Mouse (Mus musculus) kidney, embryonic 15.5 days (tissue): ENCODE measurements around the gene Pbx4. TPM values are rescaled to one million over a fixed set of nuclear protein-coding genes. Genes with fewer than 3 reads are reported as not detected.

ENCODE experiments used
- ATAC-seq: fragments of 200-750 bp; cut with Nextera tagmentation; replicated peaks from 2 replicates; pipeline ENCODE4 v1.8.0; 2017; ENCODE audit warnings: moderate TSS enrichment; ENCODE audit not compliant: low FRiP score
- H3K27ac ChIP-seq: fragments of 300-500 bp; sonication (generic); 2 replicates; pipeline ENCODE4 v1.5.1; 2015; ENCODE audit warnings: mild to moderate bottlenecking, inconsistent platforms
- H3K27me3 ChIP-seq: fragments of 300-500 bp; sonication (generic); 2 replicates; pipeline ENCODE4 v1.6.1; 2015; ENCODE audit warnings: inconsistent platforms
- H3K36me3 ChIP-seq: fragments of 300-500 bp; sonication (generic); 2 replicates; pipeline ENCODE4 v1.6.1; 2015; ENCODE audit warnings: inconsistent platforms
- H3K4me1 ChIP-seq: fragments of 300-500 bp; sonication (generic); 2 replicates; pipeline ENCODE4 v1.6.1; 2015; ENCODE audit warnings: inconsistent platforms
- H3K4me2 ChIP-seq: fragments of 300-500 bp; sonication (generic); 2 replicates; pipeline ENCODE4 v1.6.1; 2015; ENCODE audit warnings: moderate library complexity, mild to moderate bottlenecking, inconsistent platforms
- H3K4me3 ChIP-seq: fragments of 300-500 bp; sonication (generic); replicated peaks from 2 replicates; pipeline ENCODE4 v1.5.1; 2015; ENCODE audit warnings: mild to moderate bottlenecking, inconsistent platforms
- H3K9ac ChIP-seq: fragments of 300-500 bp; sonication (generic); 2 replicates; pipeline ENCODE4 v1.6.1; 2015; ENCODE audit warnings: mild to moderate bottlenecking, inconsistent platforms
- H3K9me3 ChIP-seq: fragments of 300-500 bp; sonication (generic); replicated peaks from 2 replicates; pipeline ENCODE4 v1.6.1; 2016; ENCODE audit warnings: inconsistent platforms
- WGBS: fragments of 180-500 bp; shearing (Covaris S2); methylation state at CpG from one replicate; pipeline ENCODE4 v1.1.7; 2015; ENCODE audit warnings: mixed read lengths; 5-methylcytosine and 5-hydroxymethylcytosine counted together
- polyA plus RNA-seq: library from polyadenylated mRNA; unstranded; fragments of >200 nt; fragmentation: Nextera tagmentation; extraction: Ambion mirVana; gene quantifications from 2 replicates; pipeline ENCODE4 v1.2.1, GENCODE M21; 2015

Pbx4 gene
- polyA plus RNA-seq, 1 experiment from 2014 or later, result 8.3 TPM

DNA sequence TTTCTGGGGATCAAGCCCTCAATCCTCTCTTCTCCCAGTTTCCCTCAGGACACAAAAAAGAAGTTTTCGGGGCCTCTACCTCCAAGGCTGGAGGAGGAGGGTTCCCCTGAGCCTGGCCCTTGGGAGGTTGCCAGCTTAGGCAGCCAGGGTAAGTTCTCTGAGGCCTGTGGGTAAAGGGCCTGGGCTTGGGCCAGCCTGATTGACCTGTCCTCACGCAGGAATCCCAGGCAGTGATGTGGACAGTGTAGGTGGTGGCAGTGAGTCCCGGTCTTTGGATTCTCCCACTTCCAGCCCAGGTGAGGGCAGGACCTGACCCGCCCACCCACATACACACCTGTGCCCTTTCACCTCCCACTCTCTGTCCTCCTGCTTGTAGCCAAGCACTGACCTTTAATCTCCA lies 16.9 kb upstream of the Pbx4 start:
- no peak overlapping the region for H3K4me2 ChIP-seq
- 91% methylated on average over 4 of the region's 4 CpGs for WGBS
- H3K27ac ChIP-seq, result no peak overlapping the region
- H3K4me1 ChIP-seq, result no peaks in the 10 kb centered on the region
- H3K4me3 ChIP-seq, result no peak overlapping the region
- peaks cover 55% of the 10 kb centered on the region for H3K36me3 ChIP-seq
- no peaks in the 10 kb centered on the region for H3K27me3 ChIP-seq
- H3K9ac ChIP-seq, result no peak overlapping the region
- no peaks in the 10 kb centered on the region for H3K9me3 ChIP-seq
- no peak for ATAC-seq

- H3K27ac ChIP-seq, result no peak overlapping the region
- peaks cover 31% of the 10 kb centered on the region for H3K36me3 ChIP-seq
- H3K4me1 ChIP-seq, result peaks cover 34% of the 10 kb centered on the region
- H3K9me3 ChIP-seq, result no peaks in the 10 kb centered on the region
- no peak overlapping the region for H3K9ac ChIP-seq
- no peak for ATAC-seq
- H3K27me3 ChIP-seq, result no peaks in the 10 kb centered on the region
- H3K4me3 ChIP-seq, result no peak overlapping the region
- 80% methylated on average over 9 of the region's 9 CpGs for WGBS
- H3K4me2 ChIP-seq, result no peak overlapping the region
Observed at GRCm38 (mm10) chr8:69820466-69820865, 11.8 kb upstream of the Pbx4 start.

- Histone ChIP-seq H3K9me3 (no peaks in the 10 kb centered on the region), H3K4me2 (peak overlapping the region; percentile 85), H3K27ac (peak overlapping the region; percentile 88), H3K36me3 (peaks cover 32% of the 10 kb centered on the region), H3K9ac (peak overlapping the region; percentile 44), H3K4me1 (peaks cover 34% of the 10 kb centered on the region), H3K27me3 (no peaks in the 10 kb centered on the region), H3K4me3 (peak overlapping the region; percentile 67)
- WGBS, result under 1% methylated on average over 14 of the region's 22 CpGs
- peak; percentile 66 for ATAC-seq
Observed at GRCm38 (mm10) chr8:69821971-69822385, 10.3 kb upstream of the Pbx4 start.

GRCm38 (mm10) chr8:69822386-69823191 lies 9.7 kb upstream of the Pbx4 start, which contains the start of gene Lpar2:
TSS of gene Lpar2 (plus strand) at chr8:69822429.
- Histone ChIP-seq H3K4me3 (peak within 1 kb of the TSS; percentile 67), H3K9ac (peak within 1 kb of the TSS; percentile 68), H3K4me2 (peak within 1 kb of the TSS; percentile 85), H3K9me3 (no peaks in the 10 kb centered on the region), H3K4me1 (peaks cover 34% of the 10 kb centered on the region), H3K27ac (peak within 1 kb of the TSS; percentile 88), H3K36me3 (peaks cover 29% of the 10 kb centered on the region), H3K27me3 (no peaks in the 10 kb centered on the region)
- peak; percentile 89 for ATAC-seq
- WGBS, result 2% methylated on average over 30 of the region's 35 CpGs

- H3K4me2 ChIP-seq, result no peak overlapping the region
- H3K4me3 ChIP-seq, result no peak overlapping the region
- peaks cover 33% of the 10 kb centered on the region for H3K4me1 ChIP-seq
- 89% methylated on average over 12 of the region's 12 CpGs for WGBS
- H3K9me3 ChIP-seq, result no peaks in the 10 kb centered on the region
- peaks cover 34% of the 10 kb centered on the region for H3K36me3 ChIP-seq
- no peaks in the 10 kb centered on the region for H3K27me3 ChIP-seq
- no peak overlapping the region for H3K9ac ChIP-seq
- H3K27ac ChIP-seq, result no peak overlapping the region
- ATAC-seq, result no peak
Observed at GRCm38 (mm10) chr8:69826371-69826770, 5.9 kb upstream of the Pbx4 start.

DNA sequence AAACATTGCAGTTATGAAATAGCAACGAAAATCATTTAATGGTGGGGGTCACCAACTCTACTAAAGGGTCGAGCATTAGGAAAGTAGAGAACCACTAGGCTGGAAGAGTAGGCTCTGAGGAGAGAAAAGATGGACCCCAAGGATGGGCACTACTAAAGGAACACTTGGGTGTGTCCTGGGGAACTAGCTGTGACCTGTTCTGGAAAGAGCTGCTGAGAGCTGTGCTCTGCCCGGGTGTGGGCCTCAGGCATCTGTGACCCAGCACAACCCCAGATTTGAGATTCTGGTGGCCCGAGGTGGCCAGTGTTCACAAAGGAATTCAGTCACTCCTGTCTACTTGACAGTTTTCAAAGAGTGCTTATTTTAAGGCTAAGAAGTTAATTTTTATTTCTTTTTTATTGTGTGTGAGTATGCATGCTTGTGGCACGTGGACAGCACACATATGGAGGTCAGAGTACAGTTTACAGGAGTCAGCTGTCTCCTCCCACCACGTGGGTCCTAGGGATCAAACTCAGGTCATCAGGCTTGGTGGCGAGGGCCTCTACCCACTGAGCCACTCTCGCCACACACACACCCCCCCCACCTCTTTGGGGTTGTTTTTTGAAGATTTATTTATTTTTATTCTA lies 4.9 kb downstream of the Pbx4 start:
- WGBS, result 75% methylated on average over 8 of the region's 8 CpGs

DNA sequence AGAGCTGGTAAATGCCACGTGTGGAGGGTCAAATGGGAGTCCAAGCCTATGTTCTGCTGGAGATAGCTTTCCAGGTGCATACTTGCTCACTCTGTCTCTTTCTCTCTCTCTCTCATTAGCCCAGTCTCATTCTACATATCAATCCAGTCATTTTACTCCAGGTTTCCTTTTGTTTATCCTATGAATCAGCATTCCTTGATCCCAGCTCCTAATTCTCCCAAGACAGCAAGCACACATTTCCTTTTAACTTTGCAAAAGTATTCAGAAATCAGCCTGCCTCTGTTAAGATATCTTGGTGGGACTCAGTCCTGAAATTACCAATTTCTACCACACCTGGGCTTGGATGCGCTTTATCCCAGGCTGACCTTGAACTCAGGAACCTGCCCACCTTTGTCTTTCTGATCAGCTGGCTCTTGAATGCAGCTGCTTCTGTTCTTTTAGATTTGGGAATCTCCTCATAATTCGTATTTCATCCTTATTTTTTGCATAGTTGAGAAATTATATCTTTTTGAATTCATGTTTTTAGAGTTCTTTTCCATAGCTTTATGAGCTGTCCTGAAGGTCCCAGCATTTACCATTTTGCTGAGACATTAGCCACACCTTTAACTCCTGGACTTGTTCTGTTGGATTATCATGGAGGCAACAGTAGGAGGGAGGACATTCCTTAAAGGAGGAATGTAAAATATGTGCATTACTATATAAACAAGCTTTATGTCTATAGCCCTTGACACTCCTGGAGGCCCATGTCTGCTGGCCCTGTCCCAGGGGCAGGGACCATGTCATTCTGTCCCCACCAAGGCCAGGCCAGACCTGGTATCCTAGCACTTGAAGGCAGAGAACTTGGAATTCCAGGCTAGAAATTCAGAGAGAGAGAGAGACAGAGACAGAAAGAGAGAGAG lies 15.1 kb downstream of the Pbx4 start:
- Histone ChIP-seq H3K9me3 (no peaks in the 10 kb centered on the region), H3K27ac (no peak overlapping the region), H3K4me3 (no peak overlapping the region), H3K4me2 (no peak overlapping the region), H3K4me1 (no peaks in the 10 kb centered on the region), H3K36me3 (no peaks in the 10 kb centered on the region), H3K27me3 (no peaks in the 10 kb centered on the region), H3K9ac (no peak overlapping the region)
- no peak for ATAC-seq
- 66% methylated on average over 3 of the region's 3 CpGs for WGBS

More for the DNA sequence above, 4.9 kb downstream of the Pbx4 start:
- Histone ChIP-seq H3K4me1 (peaks cover 10% of the 10 kb centered on the region), H3K4me3 (no peak overlapping the region), H3K9ac (no peak overlapping the region), H3K9me3 (no peaks in the 10 kb centered on the region), H3K27me3 (0 out of 2 replicates have a peak, but pooled peaks cover 2% of the 10 kb centered on the region), H3K4me2 (no peak overlapping the region), H3K36me3 (no peaks in the 10 kb centered on the region), H3K27ac (no peak overlapping the region)
- ATAC-seq, result no peak

DNA sequence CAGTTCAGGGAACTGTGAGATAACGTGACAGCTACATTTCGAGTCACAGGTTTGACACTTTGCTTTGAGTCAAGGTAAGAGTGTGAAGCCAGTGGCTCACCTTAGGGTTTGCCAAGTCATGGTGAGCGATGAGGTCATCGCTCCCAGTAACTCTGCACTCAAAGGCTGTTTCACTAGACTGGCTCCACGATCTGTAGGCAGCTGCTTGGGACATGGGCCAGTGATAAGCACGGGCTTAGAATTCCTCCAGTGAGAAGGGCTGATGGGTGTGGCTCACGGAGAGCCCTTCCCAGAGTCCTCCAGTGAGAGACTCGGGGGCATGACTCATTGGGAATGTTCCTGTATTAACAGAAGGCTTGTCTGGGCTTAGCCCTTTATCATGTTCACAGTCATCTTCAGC lies 16.7 kb downstream of the Pbx4 start:
- Histone ChIP-seq H3K27me3 (no peaks in the 10 kb centered on the region), H3K27ac (no peak overlapping the region), H3K4me1 (no peaks in the 10 kb centered on the region), H3K4me2 (no peak overlapping the region), H3K9ac (no peak overlapping the region), H3K9me3 (no peaks in the 10 kb centered on the region), H3K4me3 (no peak overlapping the region), H3K36me3 (no peaks in the 10 kb centered on the region)
- WGBS, result 76% methylated on average over 8 of the region's 8 CpGs
- ATAC-seq, result no peak

GRCm38 (mm10) chr8:69849899-69850298 lies 17.6 kb downstream of the Pbx4 start:
- H3K27ac ChIP-seq, result no peak overlapping the region
- no peaks in the 10 kb centered on the region for H3K4me1 ChIP-seq
- H3K4me3 ChIP-seq, result no peak overlapping the region
- H3K4me2 ChIP-seq, result no peak overlapping the region
- H3K9me3 ChIP-seq, result no peaks in the 10 kb centered on the region
- H3K36me3 ChIP-seq, result no peaks in the 10 kb centered on the region
- no peak overlapping the region for H3K9ac ChIP-seq
- no peak for ATAC-seq
- WGBS, result 47% methylated on average over 3 of the region's 3 CpGs
- H3K27me3 ChIP-seq, result no peaks in the 10 kb centered on the region

- ATAC-seq, result no peak
- Histone ChIP-seq H3K36me3 (no peaks in the 10 kb centered on the region), H3K9me3 (no peaks in the 10 kb centered on the region), H3K4me1 (no peaks in the 10 kb centered on the region), H3K27me3 (no peaks in the 10 kb centered on the region), H3K9ac (no peak overlapping the region), H3K27ac (no peak overlapping the region), H3K4me3 (no peak overlapping the region), H3K4me2 (no peak overlapping the region)
- 73% methylated on average over 7 of the region's 7 CpGs for WGBS
Observed at GRCm38 (mm10) chr8:69850926-69851506, 18.7 kb downstream of the Pbx4 start.

DNA sequence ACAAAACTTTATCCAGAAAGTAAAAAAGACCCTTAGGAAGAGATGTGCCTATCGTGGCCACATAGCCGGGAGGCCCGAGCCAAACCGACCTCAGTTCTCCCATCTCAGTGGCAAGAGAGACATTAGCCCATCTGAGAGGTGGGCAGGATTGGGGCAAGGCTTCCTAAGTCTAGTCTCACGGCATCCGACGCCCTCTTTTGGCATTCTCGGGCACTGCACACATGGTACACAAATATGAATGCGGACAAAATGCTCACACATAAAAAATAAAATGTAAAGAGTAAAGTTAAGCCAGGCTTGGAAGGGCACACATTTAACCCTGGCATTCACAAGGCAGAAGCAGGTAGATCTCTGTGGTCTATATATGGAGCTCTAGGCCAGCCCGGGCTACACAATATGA lies 21.6 kb downstream of the Pbx4 start:
- Histone ChIP-seq H3K4me1 (no peaks in the 10 kb centered on the region), H3K27ac (no peak overlapping the region), H3K36me3 (no peaks in the 10 kb centered on the region), H3K9ac (no peak overlapping the region), H3K9me3 (no peaks in the 10 kb centered on the region), H3K4me2 (no peak overlapping the region), H3K27me3 (no peaks in the 10 kb centered on the region), H3K4me3 (no peak overlapping the region)
- 91% methylated on average over 10 of the region's 10 CpGs for WGBS
- ATAC-seq, result no peak
